Mouse (Mus musculus): ENCODE measurements around the gene Enpp3. TPM values are rescaled to one million over a fixed set of nuclear protein-coding genes. Genes with fewer than 3 reads are reported as not detected.
"Not testable (repeated sequence)": the region's sequence is repeated elsewhere in the genome, so short reads cannot be mapped to it uniquely, and the experiment has no call there.

Gene Enpp3
- polyA plus RNA-seq, 1 experiment from 2014 or later = 3.9 TPM

DNA sequence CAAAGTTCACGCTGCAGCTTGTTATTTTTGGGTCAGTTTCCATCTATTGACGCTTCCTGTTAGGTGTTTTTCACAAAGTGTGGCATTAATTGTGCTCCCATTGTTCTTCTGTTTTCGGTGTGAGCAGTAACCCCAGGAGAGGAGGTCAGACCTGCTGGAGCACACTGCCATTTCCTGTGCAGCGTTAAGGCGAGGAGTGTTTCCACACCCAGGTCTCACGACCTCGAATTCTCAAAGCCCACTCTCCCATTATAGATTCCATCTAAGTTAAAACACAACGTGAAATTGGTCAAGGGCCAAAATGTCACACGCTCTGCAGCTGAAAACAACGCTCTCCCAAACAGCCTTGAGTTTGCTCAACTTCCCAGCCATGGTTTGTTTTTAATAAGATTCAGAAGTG, 32.0 kb downstream of the Enpp3 start:
- no peak overlapping the region for H3K4me3 ChIP-seq
- no peak for DNase-seq (ENCODE audit: low spot score)
- no peaks in the 10 kb centered on the region for H3K27me3 ChIP-seq (ENCODE audit: insufficient read depth, poor library complexity, severe bottlenecking)
- no peaks in the 10 kb centered on the region for H3K4me1 ChIP-seq (replicated peaks)
- H3K36me3 ChIP-seq = 0 out of 2 replicates have a peak, but pooled peaks cover 4% of the 10 kb centered on the region
- H3K27ac ChIP-seq = no peak overlapping the region
- WGBS = 57% methylated on average over 10 of the region's 10 CpGs
- H3K9me3 ChIP-seq = no peaks in the 10 kb centered on the region

DNA sequence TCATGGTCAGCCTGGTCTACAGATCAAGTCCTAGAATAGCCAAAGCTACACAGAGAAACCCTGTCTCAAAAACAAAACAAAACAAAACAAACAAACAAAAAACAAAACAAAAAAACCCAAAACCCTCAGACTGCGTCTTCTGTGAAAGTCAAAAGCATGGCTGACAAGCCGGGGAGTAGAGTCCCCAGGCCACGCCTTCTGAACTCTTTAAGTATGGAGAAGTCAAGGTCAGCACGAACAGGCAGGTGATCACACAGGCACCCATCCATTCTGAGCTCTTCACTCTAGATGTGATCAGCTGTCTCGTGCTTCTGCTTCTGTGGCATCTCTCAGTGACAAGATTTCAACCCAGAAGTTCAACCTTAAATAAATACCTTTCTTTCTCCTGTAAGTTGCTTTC, 35.9 kb downstream of the Enpp3 start:
- Histone ChIP-seq H3K4me1 (replicated peaks) (0 out of 2 replicates have a peak, but pooled peaks cover 2% of the 10 kb centered on the region), H3K4me3 (no peak overlapping the region), H3K9me3 (peaks cover 13% of the 10 kb centered on the region; the same call in 1 of the 2 replicates), H3K27ac (no peak overlapping the region), H3K27me3 (ENCODE audit: insufficient read depth, poor library complexity, severe bottlenecking) (no peaks in the 10 kb centered on the region), H3K36me3 (peaks cover 34% of the 10 kb centered on the region)
- 91% methylated on average over 5 of the region's 5 CpGs for WGBS
- no peak for DNase-seq (ENCODE audit: low spot score)

DNA sequence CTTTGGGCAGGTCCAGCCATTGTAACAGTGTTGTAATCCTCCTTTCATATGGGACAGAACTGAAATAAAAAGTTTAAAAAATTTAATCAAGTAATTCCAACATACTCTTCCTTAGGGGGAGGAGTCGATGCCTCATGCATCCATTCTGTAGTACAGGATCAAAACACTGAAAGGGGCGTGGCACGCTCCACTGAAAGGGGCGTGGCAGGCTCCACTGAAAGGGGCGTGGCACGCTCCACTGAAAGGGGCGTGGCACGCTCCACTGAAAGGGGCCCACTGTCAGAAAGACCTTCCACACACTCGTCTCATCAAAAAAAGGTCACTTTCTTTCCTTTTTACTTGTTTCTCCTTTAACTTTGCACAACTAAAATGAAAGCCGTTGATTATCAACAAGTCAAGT, 36.7 kb downstream of the Enpp3 start:
- H3K4me1 ChIP-seq (replicated peaks) = 0 out of 2 replicates have a peak, but pooled peaks cover 2% of the 10 kb centered on the region
- no peak overlapping the region for H3K4me3 ChIP-seq
- peaks cover 13% of the 10 kb centered on the region; the same call in 1 of the 2 replicates for H3K9me3 ChIP-seq
- H3K27me3 ChIP-seq (ENCODE audit: insufficient read depth, poor library complexity, severe bottlenecking) = no peaks in the 10 kb centered on the region
- 90% methylated on average over 10 of the region's 10 CpGs for WGBS
- no peak for DNase-seq (ENCODE audit: low spot score)
- H3K36me3 ChIP-seq = peaks cover 35% of the 10 kb centered on the region
- no peak overlapping the region for H3K27ac ChIP-seq

DNA sequence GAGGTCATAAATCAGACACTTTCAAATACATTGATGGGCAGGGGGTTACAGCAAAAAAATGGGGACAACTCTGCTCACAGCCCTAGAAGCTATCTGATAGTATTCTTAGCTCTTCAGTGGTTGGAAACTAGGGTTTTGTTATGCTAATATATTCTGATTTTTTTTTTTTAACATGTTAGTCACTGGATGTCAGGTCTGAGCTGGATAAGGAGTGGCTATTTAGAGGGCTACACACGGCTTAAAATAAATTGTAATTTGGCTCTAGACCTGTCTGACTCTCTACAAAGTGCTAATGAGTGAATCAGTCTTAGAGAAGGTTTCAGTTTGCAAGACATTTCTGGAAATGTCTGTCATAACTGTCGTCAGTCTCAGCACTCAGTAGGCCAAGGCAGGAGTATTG, 37.5 kb downstream of the Enpp3 start:
- peaks cover 35% of the 10 kb centered on the region for H3K36me3 ChIP-seq
- H3K27ac ChIP-seq = no peak overlapping the region
- H3K4me1 ChIP-seq (replicated peaks) = 0 out of 2 replicates have a peak, but pooled peaks cover 2% of the 10 kb centered on the region
- H3K27me3 ChIP-seq (ENCODE audit: insufficient read depth, poor library complexity, severe bottlenecking) = no peaks in the 10 kb centered on the region
- H3K4me3 ChIP-seq = no peak overlapping the region
- DNase-seq (ENCODE audit: low spot score) = no peak
- 83% methylated on average over 2 of the region's 2 CpGs for WGBS
- peaks cover 13% of the 10 kb centered on the region; the same call in 1 of the 2 replicates for H3K9me3 ChIP-seq

DNA sequence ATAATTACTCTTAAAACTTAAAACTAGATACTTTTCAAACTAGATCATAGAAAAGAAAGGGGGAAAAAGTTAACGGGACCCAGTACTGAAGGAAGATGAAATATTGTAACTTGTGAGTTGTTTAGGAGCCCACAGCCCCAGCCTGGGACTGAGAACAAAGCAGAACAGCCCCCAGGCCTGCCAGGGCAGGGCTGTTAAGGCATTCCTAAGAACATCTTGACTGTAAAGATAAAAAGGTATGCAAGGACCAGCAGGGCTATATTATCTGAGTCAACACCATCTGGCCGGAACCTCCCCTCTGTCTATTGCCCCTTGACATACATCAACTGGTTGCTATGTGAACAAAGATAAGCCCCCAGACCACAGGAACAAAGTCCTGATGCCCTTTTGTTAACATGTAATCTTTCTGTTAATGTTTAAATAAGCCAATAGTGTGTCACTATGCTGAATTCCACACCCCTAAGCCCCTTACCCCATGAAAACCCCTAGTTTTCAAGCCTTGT, 39.8 kb downstream of the Enpp3 start:
- Histone ChIP-seq H3K9me3 (peaks cover 13% of the 10 kb centered on the region; the same call in 1 of the 2 replicates), H3K36me3 (peaks cover 35% of the 10 kb centered on the region)
- H3K4me1 ChIP-seq (replicated peaks); H3K27ac ChIP-seq; H3K4me3 ChIP-seq; DNase-seq (ENCODE audit: low spot score); H3K27me3 ChIP-seq (ENCODE audit: insufficient read depth, poor library complexity, severe bottlenecking): not testable (repeated sequence)
- 92% methylated on average over 2 of the region's 2 CpGs for WGBS

DNA sequence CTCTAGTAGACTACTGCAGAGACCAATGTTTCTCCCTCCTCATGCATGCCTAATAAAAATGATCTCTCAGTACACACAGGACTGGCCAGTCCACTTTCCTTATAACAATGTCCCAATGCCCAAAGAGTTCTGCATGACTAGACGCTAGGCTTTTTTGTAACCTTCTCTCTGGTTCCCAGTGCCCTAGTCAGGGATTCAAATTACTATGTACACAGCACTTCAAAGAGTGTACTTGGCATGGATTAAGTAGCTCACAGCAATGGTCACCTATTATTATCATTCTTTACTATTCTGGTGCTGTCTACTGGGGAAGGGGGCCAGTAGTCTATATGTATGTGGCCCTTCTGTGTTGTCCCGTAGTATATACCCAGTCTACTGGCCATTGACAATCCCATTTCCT, 40.8 kb downstream of the Enpp3 start:
- no peak for DNase-seq (ENCODE audit: low spot score)
- Histone ChIP-seq H3K27ac (no peak overlapping the region), H3K36me3 (peaks cover 30% of the 10 kb centered on the region), H3K4me1 (replicated peaks) (0 out of 2 replicates have a peak, but pooled peaks cover 2% of the 10 kb centered on the region), H3K4me3 (no peak overlapping the region), H3K9me3 (peaks cover 13% of the 10 kb centered on the region; the same call in 1 of the 2 replicates), H3K27me3 (ENCODE audit: insufficient read depth, poor library complexity, severe bottlenecking) (no peaks in the 10 kb centered on the region)
- 82% methylated on average over 2 of the region's 2 CpGs for WGBS

DNA sequence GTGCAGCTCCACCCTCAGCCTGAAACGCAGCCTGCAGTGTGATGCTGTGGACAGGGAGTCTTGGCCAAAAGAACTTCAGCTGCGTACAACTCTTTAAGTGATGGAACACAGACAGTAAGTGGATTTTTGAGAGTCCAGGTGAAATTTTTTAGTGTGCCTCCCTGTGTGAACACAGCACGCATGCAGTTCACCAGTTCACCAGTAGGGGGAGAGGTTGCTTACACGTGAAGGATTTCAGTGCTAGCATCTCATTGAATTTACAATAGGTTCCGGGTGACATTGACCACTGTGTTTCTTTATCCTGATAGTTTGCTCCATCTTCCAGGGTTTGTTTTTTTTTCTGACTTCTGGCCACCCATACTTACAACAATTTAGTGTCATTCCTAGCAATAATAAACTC, 45.4 kb downstream of the Enpp3 start:
- peak; percentile 57 for DNase-seq (ENCODE audit: low spot score)
- Histone ChIP-seq H3K9me3 (no peaks in the 10 kb centered on the region), H3K4me1 (replicated peaks) (no peaks in the 10 kb centered on the region), H3K27me3 (ENCODE audit: insufficient read depth, poor library complexity, severe bottlenecking) (no peaks in the 10 kb centered on the region), H3K36me3 (peaks cover 6% of the 10 kb centered on the region; the same call in 1 of the 2 replicates), H3K27ac (no peak overlapping the region), H3K4me3 (no peak overlapping the region)
- 49% methylated on average over 5 of the region's 5 CpGs for WGBS

DNA sequence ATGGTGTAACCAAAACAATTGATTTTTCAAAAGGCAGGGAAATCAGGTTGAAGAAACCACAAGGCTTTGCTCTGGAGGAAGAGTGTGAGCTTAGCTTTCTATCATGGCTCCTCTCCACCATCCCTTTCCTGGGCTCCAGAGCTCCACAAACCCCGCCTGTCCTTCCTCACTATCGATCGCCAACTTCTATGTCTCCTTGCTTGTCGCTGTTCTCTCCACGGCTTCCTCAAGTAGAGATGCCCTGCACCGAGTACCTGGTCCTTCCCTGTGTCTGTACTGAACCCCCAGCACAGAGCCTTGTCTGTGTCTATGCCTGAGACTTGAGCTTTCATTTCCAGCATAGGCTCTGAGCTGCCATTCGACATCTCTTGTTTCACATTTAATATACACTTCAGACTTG, 49.9 kb downstream of the Enpp3 start:
- WGBS = 88% methylated on average over 7 of the region's 7 CpGs
- no peaks in the 10 kb centered on the region for H3K4me1 ChIP-seq (replicated peaks)
- no peak overlapping the region for H3K27ac ChIP-seq
- no peak overlapping the region for H3K4me3 ChIP-seq
- DNase-seq (ENCODE audit: low spot score) = no peak
- H3K9me3 ChIP-seq = no peaks in the 10 kb centered on the region
- H3K27me3 ChIP-seq (ENCODE audit: insufficient read depth, poor library complexity, severe bottlenecking) = no peaks in the 10 kb centered on the region
- H3K36me3 ChIP-seq = no peaks in the 10 kb centered on the region

DNA sequence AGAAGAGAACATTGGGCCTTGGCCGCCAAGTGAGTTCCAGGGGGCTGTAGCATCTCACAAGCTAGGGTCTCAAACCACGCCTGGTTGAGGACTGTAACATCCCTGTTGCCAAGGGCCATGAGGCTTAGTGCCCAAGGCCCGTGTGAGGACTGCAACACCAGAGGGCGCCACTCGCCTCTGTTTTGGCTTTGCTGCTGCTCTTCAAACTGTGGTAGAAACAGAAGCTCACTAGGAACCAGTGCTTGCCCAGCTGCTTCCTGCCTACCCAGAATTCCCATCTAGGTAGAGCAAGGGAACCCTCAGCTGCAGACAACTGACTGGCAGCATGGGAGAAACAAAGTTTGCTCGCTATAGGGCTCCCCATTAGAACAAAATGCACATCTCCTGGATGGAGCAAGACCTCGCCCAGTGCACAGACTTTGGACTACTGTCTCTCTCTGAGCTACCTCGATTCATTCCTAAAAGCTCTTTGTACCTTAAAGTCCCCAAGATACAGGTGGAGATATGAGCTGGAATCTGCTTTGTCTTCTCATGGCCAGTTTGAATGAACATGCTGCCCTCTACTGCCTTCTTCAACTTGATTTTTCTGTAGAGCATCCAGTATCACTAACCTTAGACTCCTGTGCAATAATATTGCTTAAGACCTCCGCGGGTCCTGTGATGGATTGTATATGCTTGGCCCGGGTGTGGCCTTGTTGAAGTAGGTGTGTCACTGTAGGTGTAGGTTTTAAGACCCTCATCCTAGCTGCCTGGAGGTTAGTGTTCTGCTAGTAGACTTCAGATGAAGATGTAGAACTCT, 52.7 kb downstream of the Enpp3 start:
- Histone ChIP-seq H3K27me3 (ENCODE audit: insufficient read depth, poor library complexity, severe bottlenecking) (no peaks in the 10 kb centered on the region), H3K4me3 (no peak overlapping the region), H3K36me3 (0 out of 2 replicates have a peak, but pooled peaks cover 3% of the 10 kb centered on the region), H3K27ac (no peak overlapping the region), H3K4me1 (replicated peaks) (no peaks in the 10 kb centered on the region), H3K9me3 (no peaks in the 10 kb centered on the region)
- 74% methylated on average over 11 of the region's 11 CpGs for WGBS
- peak; percentile 41 for DNase-seq (ENCODE audit: low spot score)

DNA sequence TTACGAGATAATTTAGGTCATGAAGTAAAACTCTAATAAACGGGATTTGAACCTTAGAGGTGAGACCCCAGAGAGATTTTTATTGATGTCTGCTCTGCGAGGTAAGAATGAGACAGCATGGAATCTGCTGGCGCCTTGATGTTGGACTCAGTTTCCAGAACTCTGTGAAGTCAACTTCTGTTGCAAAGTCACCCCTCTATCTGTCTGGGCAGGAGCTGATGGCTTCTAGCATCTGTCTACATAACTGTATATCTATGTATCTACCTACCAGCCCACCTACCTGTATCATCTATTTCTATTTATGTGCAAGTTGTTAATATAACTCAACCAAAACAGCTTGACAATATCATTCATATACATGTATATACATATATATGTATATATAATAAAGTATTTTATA, 57.3 kb downstream of the Enpp3 start:
- 91% methylated on average over 4 of the region's 4 CpGs for WGBS
- DNase-seq (ENCODE audit: low spot score) = no peak
- 0 out of 2 replicates have a peak, but pooled peaks cover 3% of the 10 kb centered on the region for H3K36me3 ChIP-seq

DNA sequence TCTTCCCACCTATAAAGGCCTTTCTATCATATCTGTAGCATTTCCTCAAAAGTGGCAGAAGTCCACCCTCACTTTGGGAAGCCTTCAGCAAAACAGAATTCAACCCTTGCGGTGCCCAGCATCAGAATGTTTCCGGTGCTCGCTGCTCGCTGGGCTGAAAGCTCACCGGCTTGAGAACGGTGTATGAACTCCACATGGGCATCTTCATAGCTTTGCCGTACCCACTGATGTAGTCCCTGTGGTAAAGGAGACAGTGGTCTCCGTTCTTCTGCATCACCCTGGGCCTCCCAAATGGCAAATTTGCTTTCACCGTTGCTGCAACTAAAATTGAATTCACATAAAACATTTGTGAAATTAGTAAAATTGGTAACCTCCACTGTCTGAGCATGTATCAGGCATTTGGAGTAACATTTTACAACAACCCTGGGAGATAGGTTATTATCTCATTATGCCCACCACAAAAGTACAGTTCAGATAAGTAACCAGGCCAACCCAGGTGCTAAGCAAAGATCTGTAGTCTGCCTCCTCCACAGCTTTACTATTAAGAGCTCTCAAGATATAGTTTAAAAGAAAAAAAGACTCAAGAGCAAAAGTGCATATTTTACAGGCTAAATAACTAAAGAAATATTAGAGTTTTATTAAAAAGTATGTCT, 57.9 kb downstream of the Enpp3 start:
- Histone ChIP-seq H3K4me1 (replicated peaks) (no peaks in the 10 kb centered on the region), H3K9me3 (no peaks in the 10 kb centered on the region), H3K4me3 (no peak overlapping the region), H3K36me3 (0 out of 2 replicates have a peak, but pooled peaks cover 3% of the 10 kb centered on the region), H3K27ac (no peak overlapping the region), H3K27me3 (ENCODE audit: insufficient read depth, poor library complexity, severe bottlenecking) (no peaks in the 10 kb centered on the region)
- WGBS = 97% methylated on average over 9 of the region's 9 CpGs
- DNase-seq (ENCODE audit: low spot score) = no peak

More for the DNA sequence above, 57.3 kb downstream of the Enpp3 start:
- no peak overlapping the region for H3K27ac ChIP-seq
- no peaks in the 10 kb centered on the region for H3K27me3 ChIP-seq (ENCODE audit: insufficient read depth, poor library complexity, severe bottlenecking)
- H3K4me3 ChIP-seq = no peak overlapping the region
- H3K9me3 ChIP-seq = no peaks in the 10 kb centered on the region
- no peaks in the 10 kb centered on the region for H3K4me1 ChIP-seq (replicated peaks)

DNA sequence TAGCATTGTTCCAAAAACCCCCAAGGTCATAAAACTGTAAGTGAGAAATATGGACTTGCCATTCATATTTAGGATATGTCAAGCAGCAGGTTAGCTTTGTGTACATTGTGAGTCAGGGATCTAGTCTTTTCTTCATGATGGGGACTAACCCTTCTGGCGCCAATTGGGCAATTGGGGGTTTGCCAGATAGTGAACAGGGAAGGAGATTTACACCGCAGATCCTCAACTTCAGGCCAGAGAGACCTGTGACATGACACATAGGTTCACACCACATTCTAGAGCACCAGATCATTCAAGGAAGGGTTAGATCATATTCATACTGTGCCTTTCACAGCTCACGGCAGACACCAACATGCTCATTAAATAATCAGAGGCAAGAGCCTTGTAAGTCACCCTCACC, 58.7 kb downstream of the Enpp3 start:
- no peak overlapping the region for H3K27ac ChIP-seq
- no peaks in the 10 kb centered on the region for H3K4me1 ChIP-seq (replicated peaks)
- H3K36me3 ChIP-seq = 0 out of 2 replicates have a peak, but pooled peaks cover 3% of the 10 kb centered on the region
- no peaks in the 10 kb centered on the region for H3K27me3 ChIP-seq (ENCODE audit: insufficient read depth, poor library complexity, severe bottlenecking)
- no peak for DNase-seq (ENCODE audit: low spot score)
- H3K9me3 ChIP-seq = no peaks in the 10 kb centered on the region
- H3K4me3 ChIP-seq = no peak overlapping the region
- 95% methylated on average over 3 of the region's 3 CpGs for WGBS

DNA sequence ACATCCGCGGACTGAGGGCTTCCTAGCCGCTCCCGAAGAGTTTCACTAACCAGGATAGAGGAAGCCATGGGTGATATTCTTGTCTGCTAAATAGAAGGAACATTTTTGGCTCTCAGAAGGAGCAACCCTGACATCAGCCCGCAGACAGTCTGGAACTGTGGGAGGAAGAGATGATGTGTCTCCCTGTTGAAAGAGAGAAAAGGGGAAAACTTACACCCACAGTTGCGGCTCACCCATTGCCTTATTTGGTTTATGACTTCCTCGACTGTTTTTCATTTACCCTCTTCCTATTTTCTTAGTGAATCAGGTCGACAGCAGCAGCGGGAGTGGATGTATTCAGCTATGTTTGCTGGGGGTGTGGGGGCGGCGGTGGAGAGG, 64.0 kb downstream of the Enpp3 start:
- DNase-seq (ENCODE audit: low spot score) = no peak
- Histone ChIP-seq H3K4me3 (no peak overlapping the region), H3K27me3 (ENCODE audit: insufficient read depth, poor library complexity, severe bottlenecking) (no peaks in the 10 kb centered on the region), H3K9me3 (no peaks in the 10 kb centered on the region), H3K36me3 (no peaks in the 10 kb centered on the region), H3K4me1 (replicated peaks) (no peaks in the 10 kb centered on the region), H3K27ac (no peak overlapping the region)
- 77% methylated on average over 11 of the region's 11 CpGs for WGBS

Data from hindbrain, embryonic 10.5 days (tissue).